ENCODE assay signal across 9 mouse cellular contexts in genomic region chr2:13577399-13577798, GRCm38 (mm10). TPM values are rescaled to one million over a fixed set of nuclear protein-coding genes. Genes with fewer than 3 reads are reported as not detected.
A peak's percentile ranks its signal among the peaks of the same experiment; 100 is the strongest.
DNase-seq lines count a peak whose midpoint lies in the region; ATAC-seq and TF ChIP-seq lines count a peak whose summit lies in the region.
"Had no signal": no experiment of that assay in that cellular context is flagged by ENCODE, and none has a peak within 500 bp of the region (broad histone marks: within the 10 kb centered on the region; RNA-seq: fewer than 3 reads in every experiment).

No protein-coding gene starts in this region.

- no peak for TF ChIP-seq EP300 in liver, embryonic 14.5 days (IDR thresholded peaks at IDR 0.05; ENCODE audit: low read depth)

- H3K9ac ChIP-seq in liver, embryonic 14.5 days (replicated peaks) = no peak overlapping the region
- H3K9ac ChIP-seq in liver, embryonic 11.5 days (ENCODE audit: low read depth, low read length) = no peak overlapping the region
- no peak overlapping the region for H3K9ac ChIP-seq in hindbrain, embryonic 15.5 days
- no peak overlapping the region for H3K9ac ChIP-seq in neural tube, embryonic 14.5 days (replicated peaks; ENCODE audit: low read depth, low read length)
- H3K9ac ChIP-seq: embryonic facial prominence, embryonic 12.5 days had no signal

- H3K4me1 ChIP-seq in liver, embryonic 14.5 days (replicated peaks; ENCODE audit: control insufficient read depth in 2 of 2, insufficient read depth in 2 of 2, low read length in 1 of 2) = peaks cover 0 to 11% of the 10 kb centered on the region in 2 experiments; a peak in 3 of 4 replicates
- peaks cover 22% of the 10 kb centered on the region for H3K4me1 ChIP-seq in liver, embryonic 11.5 days (replicated peaks; ENCODE audit: control insufficient read depth, insufficient read depth, low read length)
- H3K4me1 ChIP-seq in embryonic fibroblast, embryonic 13.5 days (ENCODE audit: control insufficient read depth, insufficient read depth, low read length) = no peaks in the 10 kb centered on the region
- peaks cover 35% of the 10 kb centered on the region for H3K4me1 ChIP-seq in hindbrain, embryonic 15.5 days (replicated peaks)
- peaks cover 14% of the 10 kb centered on the region for H3K4me1 ChIP-seq in neural tube, embryonic 14.5 days (ENCODE audit: control insufficient read depth, insufficient read depth, low read length)

- peak; percentile 10; the same call in 1 of the 2 replicates for TF ChIP-seq CTCF in liver, embryonic 14.5 days (IDR thresholded peaks at IDR 0.05; ENCODE audit: low read depth)
- no peak for TF ChIP-seq CTCF in embryonic fibroblast, embryonic 13.5 days (IDR thresholded peaks at IDR 0.05; ENCODE audit: borderline replicate concordance, insufficient read depth, low read length)

- no peak for DNase-seq in liver, embryonic 14.5 days (ENCODE audit: low read depth in 3 of 3, low spot score in 3 of 3)
- DNase-seq in liver, embryonic 11.5 days (ENCODE audit: low spot score) = no peak
- DNase-seq in urinary bladder, postnatal 4 days (ENCODE audit: low spot score in 2 of 2) = no peak
- no peak for DNase-seq in right cerebral cortex, postnatal 25 days
- DNase-seq: thymus, postnatal 4 days had no signal

- peak; percentile 34; the same call in 1 of the 2 replicates for TF ChIP-seq POLR2A in embryonic fibroblast, embryonic 13.5 days (IDR thresholded peaks at IDR 0.05; ENCODE audit: low read depth, low read length)

- WGBS in liver, embryonic 14.5 days (ENCODE audit: insufficient replicate concordance) = 69% methylated on average over 1 of the region's 1 CpGs
- WGBS in liver, embryonic 11.5 days = 93% methylated on average over 1 of the region's 1 CpGs
- 91% methylated on average over 1 of the region's 1 CpGs for WGBS in hindbrain, embryonic 15.5 days
- 98% methylated on average over 1 of the region's 1 CpGs for WGBS in neural tube, embryonic 14.5 days

- no peaks in the 10 kb centered on the region for H3K9me3 ChIP-seq in liver, embryonic 14.5 days (ENCODE audit: control insufficient read depth, low read length)
- no peaks in the 10 kb centered on the region for H3K9me3 ChIP-seq in liver, embryonic 11.5 days (ENCODE audit: control insufficient read depth, low read length)
- H3K9me3 ChIP-seq in hindbrain, embryonic 15.5 days = no peaks in the 10 kb centered on the region
- H3K9me3 ChIP-seq in neural tube, embryonic 14.5 days (ENCODE audit: control insufficient read depth, low read length) = no peaks in the 10 kb centered on the region
- H3K9me3 ChIP-seq: embryonic facial prominence, embryonic 12.5 days had no signal

- no peaks in the 10 kb centered on the region for H3K36me3 ChIP-seq in liver, embryonic 14.5 days (replicated peaks; ENCODE audit: control insufficient read depth, insufficient read depth, low read depth)
- H3K36me3 ChIP-seq in liver, embryonic 11.5 days (ENCODE audit: control insufficient read depth, insufficient read depth, low read length) = peaks cover 10% of the 10 kb centered on the region; the same call in 1 of the 2 replicates
- H3K36me3 ChIP-seq in hindbrain, embryonic 15.5 days = peaks cover 27% of the 10 kb centered on the region
- peaks cover 12% of the 10 kb centered on the region; the same call in 1 of the 2 replicates for H3K36me3 ChIP-seq in neural tube, embryonic 14.5 days (ENCODE audit: control insufficient read depth, insufficient read depth, low read length)

- no peak overlapping the region for H3K4me3 ChIP-seq in liver, embryonic 14.5 days (ENCODE audit: insufficient read depth in 1 of 2, low read depth in 2 of 2, low read length in 2 of 2)
- no peak overlapping the region for H3K4me3 ChIP-seq in liver, embryonic 11.5 days (ENCODE audit: low read depth, low read length)
- peak overlapping the region; percentile 59 for H3K4me3 ChIP-seq in embryonic fibroblast, embryonic 13.5 days (ENCODE audit: insufficient read depth, low read length)
- H3K4me3 ChIP-seq in hindbrain, embryonic 15.5 days = 0 out of 2 replicates have a peak overlapping the region, but pooled peaks have one; percentile 2
- peak overlapping the region; percentile 18 for H3K4me3 ChIP-seq in neural tube, embryonic 14.5 days (ENCODE audit: low read depth, low read length)
- H3K4me3 ChIP-seq: embryonic facial prominence, embryonic 12.5 days had no signal

- peaks cover 39% of the 10 kb centered on the region for H3K27me3 ChIP-seq in liver, embryonic 14.5 days (ENCODE audit: control insufficient read depth, insufficient read depth, low read length)
- peaks cover 12% of the 10 kb centered on the region for H3K27me3 ChIP-seq in liver, embryonic 11.5 days (replicated peaks; ENCODE audit: control insufficient read depth, insufficient read depth, low read length)
- no peaks in the 10 kb centered on the region for H3K27me3 ChIP-seq in hindbrain, embryonic 15.5 days
- no peaks in the 10 kb centered on the region for H3K27me3 ChIP-seq in neural tube, embryonic 14.5 days (ENCODE audit: control insufficient read depth, insufficient read depth, low read length)
- H3K27me3 ChIP-seq: embryonic facial prominence, embryonic 12.5 days had no signal

- ATAC-seq in liver, embryonic 14.5 days (ENCODE audit: insufficient read depth) = no peak
- ATAC-seq in liver, embryonic 11.5 days (replicated peaks; ENCODE audit: low FRiP score) = no peak
- no peak for ATAC-seq in hindbrain, embryonic 15.5 days (ENCODE audit: low FRiP score, low read depth)
- no peak for ATAC-seq in neural tube, embryonic 14.5 days (ENCODE audit: low read depth)

- H3K4me2 ChIP-seq in liver, embryonic 14.5 days (ENCODE audit: low read depth) = no peak overlapping the region
- no peak overlapping the region for H3K4me2 ChIP-seq in liver, embryonic 11.5 days
- peak overlapping the region; percentile 31 for H3K4me2 ChIP-seq in hindbrain, embryonic 15.5 days
- peak overlapping the region; percentile 37 for H3K4me2 ChIP-seq in neural tube, embryonic 14.5 days (ENCODE audit: low read depth, low read length)
- H3K4me2 ChIP-seq: embryonic facial prominence, embryonic 12.5 days had no signal

- H3K27ac ChIP-seq in liver, embryonic 14.5 days = no peak overlapping the region
- no peak overlapping the region for H3K27ac ChIP-seq in liver, embryonic 11.5 days (ENCODE audit: low read depth, low read length)
- no peak overlapping the region for H3K27ac ChIP-seq in embryonic fibroblast, embryonic 13.5 days (ENCODE audit: insufficient read depth, low read length)
- H3K27ac ChIP-seq in hindbrain, embryonic 15.5 days (replicated peaks) = no peak overlapping the region
- no peak overlapping the region for H3K27ac ChIP-seq in neural tube, embryonic 14.5 days (ENCODE audit: low read depth, low read length)
- H3K27ac ChIP-seq: embryonic facial prominence, embryonic 12.5 days had no signal

RNA-seq across cellular contexts. Expression of gene Vim, which starts 3.7 kb away (rescaled TPM):
- polyA plus RNA-seq in liver, embryonic 14.5 days (2012; rRNA removed) = 59.5 and 98.0 TPM in 2 replicates
- 65.0 and 70.8 TPM in 2 replicates for polyA plus RNA-seq in liver, embryonic 14.5 days (2014; fragmentation: Nextera tagmentation; extraction: Ambion mirVana)
- 222 and 235 TPM in 2 replicates for polyA plus RNA-seq in liver, embryonic 11.5 days (2014; fragmentation: Nextera tagmentation; extraction: Ambion mirVana)
- 3,430 and 4,672 TPM in 2 replicates for polyA plus RNA-seq in embryonic fibroblast, embryonic 13.5 days (2011; ENCODE audit: insufficient read length, low read depth, missing spikeins)
- 469 and 517 TPM in 2 replicates for polyA plus RNA-seq in hindbrain, embryonic 15.5 days (2015; fragmentation: Nextera tagmentation; extraction: Ambion mirVana)
- 466 and 601 TPM in 2 replicates for polyA plus RNA-seq in neural tube, embryonic 14.5 days (2014; fragmentation: Nextera tagmentation; extraction: Ambion mirVana)

RNA-seq across cellular contexts. Expression of gene Trdmt1, which starts 32.9 kb away (rescaled TPM):
- 1.9 and 2.8 TPM in 2 replicates for polyA plus RNA-seq in liver, embryonic 14.5 days (2012; rRNA removed)
- 5.4 and 5.5 TPM in 2 replicates for polyA plus RNA-seq in liver, embryonic 14.5 days (2014; fragmentation: Nextera tagmentation; extraction: Ambion mirVana)
- polyA plus RNA-seq in liver, embryonic 11.5 days (2014; fragmentation: Nextera tagmentation; extraction: Ambion mirVana) = 10.2 and 13.4 TPM in 2 replicates
- 7.9 and 14.3 TPM in 2 replicates for polyA plus RNA-seq in embryonic fibroblast, embryonic 13.5 days (2011; ENCODE audit: insufficient read length, low read depth, missing spikeins)
- polyA plus RNA-seq in hindbrain, embryonic 15.5 days (2015; fragmentation: Nextera tagmentation; extraction: Ambion mirVana) = 7.2 and 8.5 TPM in 2 replicates
- 8.1 and 11.7 TPM in 2 replicates for polyA plus RNA-seq in neural tube, embryonic 14.5 days (2014; fragmentation: Nextera tagmentation; extraction: Ambion mirVana)

Comparison
In these comparisons a context has a peak if more than half of its experiments do, and no peak if none do; other contexts are left out.
1. H3K4me2 ChIP-seq: peak in hindbrain, embryonic 15.5 days (single experiment) and neural tube, embryonic 14.5 days (single experiment); none in liver, embryonic 14.5 days (single experiment) and liver, embryonic 11.5 days (single experiment).
2. H3K4me3 ChIP-seq: peak in embryonic fibroblast, embryonic 13.5 days (single experiment), hindbrain, embryonic 15.5 days (single experiment) and neural tube, embryonic 14.5 days (single experiment); none in liver, embryonic 14.5 days (0 of 2) and liver, embryonic 11.5 days (single experiment).